Mouse (Mus musculus): ENCODE data around the gene Gm6676. TPM values are rescaled to one million over a fixed set of nuclear protein-coding genes. Genes with fewer than 3 reads are reported as not detected.

The Gm6676 gene
- polyA plus RNA-seq (2017; shearing (Covaris generic)), result not detected

DNA sequence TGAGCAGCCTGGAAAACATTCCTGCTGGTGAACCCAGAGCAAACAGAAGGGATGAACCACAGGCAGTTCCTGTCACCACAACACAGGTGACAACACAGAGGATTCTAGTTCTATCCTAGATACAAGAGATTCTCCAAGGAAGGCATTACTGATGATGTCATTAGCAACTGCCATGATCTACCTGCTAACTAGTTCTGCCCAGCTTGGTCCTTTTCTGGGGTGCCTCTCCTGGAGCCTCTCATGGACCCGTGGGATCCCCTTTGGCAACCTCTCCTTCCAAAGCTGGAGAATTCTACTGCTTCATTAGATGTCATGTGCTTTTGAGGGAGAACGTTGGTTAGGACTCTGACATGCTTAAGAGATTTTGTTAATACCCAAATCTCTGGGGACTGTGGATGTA lies at the start of gene Gm6676:
Gm6676 (minus strand) TSS at position 101 of the 400 bp plus-strand sequence.

DNA sequence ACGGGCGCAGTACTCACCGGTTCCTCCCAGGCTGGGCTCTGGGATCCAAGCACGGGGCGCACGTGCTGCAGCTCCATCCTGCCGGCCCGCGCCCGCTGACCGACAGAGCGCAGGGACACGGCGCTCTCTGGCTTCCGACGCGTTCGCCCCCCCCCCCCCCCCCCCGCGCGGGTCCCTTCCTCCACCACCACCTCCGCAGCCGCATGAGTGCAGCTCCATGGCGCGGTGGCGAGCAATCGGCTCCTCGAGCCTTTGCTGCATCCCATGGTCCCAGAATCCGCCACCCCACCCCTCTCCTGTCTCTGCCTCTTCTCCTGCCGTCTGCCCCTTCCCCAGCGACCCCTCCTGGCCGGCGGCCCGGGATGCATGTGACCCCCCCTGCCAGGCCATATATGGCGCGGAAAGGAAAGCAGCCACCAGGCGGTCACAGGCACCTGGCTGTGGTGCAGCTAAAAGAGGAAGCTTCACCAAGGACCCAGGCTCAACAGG lies 49.3 kb upstream of the Gm6676 start, which contains the start of gene Gm3512:
Gm3512 (minus strand) TSS at position 51 of the 489 bp plus-strand sequence.

DNA sequence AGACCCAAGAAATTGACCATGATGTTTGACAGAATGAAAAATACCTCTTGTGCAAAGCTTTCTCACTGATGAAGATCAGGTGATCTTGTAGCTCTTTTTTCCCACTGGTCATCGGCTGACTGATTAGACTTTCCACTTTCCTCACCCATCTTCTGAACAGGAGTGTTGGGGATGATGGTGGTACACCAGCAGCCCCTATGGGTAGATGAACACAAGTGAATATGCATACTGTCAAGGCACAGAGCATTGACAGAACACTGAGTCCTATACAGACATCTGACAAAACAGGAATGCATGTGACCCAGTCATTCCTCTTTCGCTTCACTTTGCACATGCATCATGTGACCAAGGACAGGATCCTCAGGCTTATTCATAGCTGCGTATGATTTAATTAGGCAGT lies 24.7 kb downstream of the Gm6676 start, which contains the start of gene Gm3696:
Gm3696 (minus strand) TSS at position 101 of the 400 bp plus-strand sequence.

Other genes starting within 250 kb of the Gm6676 start
- not detected for gene Gm3667, start 235.4 kb downstream of the Gm6676 start, polyA plus RNA-seq (2017; shearing (Covaris generic))
- gene Gm6356, start 151.6 kb downstream of the Gm6676 start, polyA plus RNA-seq (2017; shearing (Covaris generic)), result not detected
- not detected for gene Gm10406, start 98.0 kb downstream of the Gm6676 start, polyA plus RNA-seq (2017; shearing (Covaris generic))
- not detected for gene Gm3685, start 80.4 kb downstream of the Gm6676 start, polyA plus RNA-seq (2017; shearing (Covaris generic))
- not detected for gene Gm3696, start 24.8 kb downstream of the Gm6676 start, polyA plus RNA-seq (2017; shearing (Covaris generic))
- gene Gm3512, start 49.1 kb upstream of the Gm6676 start, polyA plus RNA-seq (2017; shearing (Covaris generic)), result 0.51 TPM
- not detected for gene Gm16434, start 69.1 kb upstream of the Gm6676 start, polyA plus RNA-seq (2017; shearing (Covaris generic))
- gene Gm3727, start 139.3 kb upstream of the Gm6676 start, polyA plus RNA-seq (2017; shearing (Covaris generic)), result not detected
- gene Gm3739, start 189.6 kb upstream of the Gm6676 start, polyA plus RNA-seq (2017; shearing (Covaris generic)), result 0.42 TPM
- gene Gm5797, start 207.0 kb upstream of the Gm6676 start, polyA plus RNA-seq (2017; shearing (Covaris generic)), result not detected
- gene Gm8374, start 239.7 kb upstream of the Gm6676 start, polyA plus RNA-seq (2017; shearing (Covaris generic)), result not detected